Mouse (Mus musculus) adrenal gland, postnatal 0 days (tissue): Measurements from ENCODE around the gene Btnl1. TPM values are rescaled to one million over a fixed set of nuclear protein-coding genes. Genes with fewer than 3 reads are reported as not detected.

Experiments
- polyA plus RNA-seq: library from polyadenylated mRNA; unstranded; fragments of >200 nt; fragmentation: Nextera tagmentation; extraction: Ambion mirVana; gene quantifications from 2 replicates; pipeline ENCODE4 v1.2.1, GENCODE M21; 2015

Gene Btnl1
- polyA plus RNA-seq, result not detected in 2 replicates

DNA sequence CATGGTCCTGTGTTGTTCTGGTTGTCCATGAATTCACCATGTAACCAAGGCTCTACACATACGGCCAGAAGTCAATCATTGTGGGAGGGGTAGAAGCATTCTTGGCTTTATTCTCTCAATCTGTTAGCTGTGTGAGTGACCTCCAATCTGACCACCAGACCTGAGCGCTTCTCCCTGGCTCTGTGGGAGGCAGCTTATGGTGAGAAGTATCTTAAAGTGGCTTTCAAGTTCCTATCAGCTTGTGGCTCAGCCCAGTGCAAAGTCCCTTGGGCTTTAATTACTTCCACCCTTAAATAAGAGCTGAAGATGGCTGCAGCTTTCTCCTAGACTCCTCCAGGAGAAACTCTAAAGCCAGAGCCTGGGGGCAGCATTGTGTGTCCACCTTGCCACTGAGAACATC lies at the start of gene Btnl1:
Gene Btnl1 (plus strand): TSS at position 286 of the 400 bp plus-strand sequence.

GRCm38 (mm10) chr17:34354539-34354938 lies 22.4 kb upstream of the Btnl1 start, which contains the start of gene Btnl2:
Btnl2 (plus strand) TSS chr17:34354822.

GRCm38 (mm10) chr17:34398711-34399393 lies 21.9 kb downstream of the Btnl1 start, which contains the start of gene BC051142:
BC051142 (plus strand) TSS chr17:34398820.

Other genes starting within 250 kb of the Btnl1 start
- 0.44 and 0.97 TPM in 2 replicates for gene H2-DMb2, start 233.8 kb upstream of the Btnl1 start, polyA plus RNA-seq
- 1.9 and 2.3 TPM in 2 replicates for gene H2-DMb1, start 224.1 kb upstream of the Btnl1 start, polyA plus RNA-seq
- gene Tap1, start 189.6 kb upstream of the Btnl1 start, polyA plus RNA-seq, result 8.0 and 13.6 TPM in 2 replicates
- 16.0 and 17.9 TPM in 2 replicates for gene Psmb9, start 189.4 kb upstream of the Btnl1 start, polyA plus RNA-seq
- gene Psmb8, start 179.4 kb upstream of the Btnl1 start, polyA plus RNA-seq, result 43.3 and 45.2 TPM in 2 replicates
- gene Tap2, start 173.6 kb upstream of the Btnl1 start, polyA plus RNA-seq, result 10.7 and 23.8 TPM in 2 replicates
- gene H2-Ob, start 138.2 kb upstream of the Btnl1 start, polyA plus RNA-seq, result 0.16 and 0.21 TPM in 2 replicates
- gene H2-Ab1, start 119.4 kb upstream of the Btnl1 start, polyA plus RNA-seq, result 8.1 and 12.1 TPM in 2 replicates
- 5.4 and 5.7 TPM in 2 replicates for gene H2-Aa, start 89.3 kb upstream of the Btnl1 start, polyA plus RNA-seq
- gene H2-Eb1, start 71.3 kb upstream of the Btnl1 start, polyA plus RNA-seq, result 4.8 and 6.7 TPM in 2 replicates
- not detected in 2 replicates for gene H2-Eb2, start 51.5 kb upstream of the Btnl1 start, polyA plus RNA-seq
- gene Btnl2, start 22.3 kb upstream of the Btnl1 start, polyA plus RNA-seq, result 0.12 and 0.22 TPM in 2 replicates
- 1.4 and 2.6 TPM in 2 replicates for gene BC051142, start 21.7 kb downstream of the Btnl1 start, polyA plus RNA-seq
- not detected in 2 replicates for gene Btnl4, start 100.2 kb downstream of the Btnl1 start, polyA plus RNA-seq
- not detected in 2 replicates for gene Btnl6, start 140.2 kb downstream of the Btnl1 start, polyA plus RNA-seq
- 3.0 and 5.0 TPM in 2 replicates for gene Notch4, start 187.1 kb downstream of the Btnl1 start, polyA plus RNA-seq
- gene Gpsm3, start 212.7 kb downstream of the Btnl1 start, polyA plus RNA-seq, result 15.0 TPM in 2 replicates
- 6.1 and 6.8 TPM in 2 replicates for gene Pbx2, start 214.1 kb downstream of the Btnl1 start, polyA plus RNA-seq
- 4.4 and 5.1 TPM in 2 replicates for gene Ager, start 220.7 kb downstream of the Btnl1 start, polyA plus RNA-seq
- gene Rnf5, start 226.6 kb downstream of the Btnl1 start, polyA plus RNA-seq, result 90.9 and 133 TPM in 2 replicates
- gene Agpat1, start 227.1 kb downstream of the Btnl1 start, polyA plus RNA-seq, result 43.8 and 58.6 TPM in 2 replicates
- 11.5 and 18.6 TPM in 2 replicates for gene Egfl8, start 238.8 kb downstream of the Btnl1 start, polyA plus RNA-seq